ENCODE assay signal across 11 mouse cellular contexts in genomic region chr9:115023708-115024383, GRCm38 (mm10). TPM values are rescaled to one million over a fixed set of nuclear protein-coding genes. Genes with fewer than 3 reads are reported as not detected.
DNase-seq lines count a peak whose midpoint lies in the region; ATAC-seq lines count a peak whose summit lies in the region.
"Had no signal": no experiment of that assay in that cellular context is flagged by ENCODE, and none has a peak within 500 bp of the region (broad histone marks: within the 10 kb centered on the region; RNA-seq: fewer than 3 reads in every experiment).

No protein-coding gene starts in this region.

- peak; percentile 34 for DNase-seq in layer of hippocampus, adult 11-12 months (ENCODE audit: low spot score)
- no peak for DNase-seq in layer of hippocampus, adult 9-10 months (ENCODE audit: low spot score)
- peak; percentile 61 to 65 for DNase-seq in cerebellum, postnatal 25 days
- DNase-seq in left cerebral cortex, postnatal 36 days (ENCODE audit: low spot score in 2 of 2): peak; percentile 63 to 64
- DNase-seq in urinary bladder, adult 18-20 months (ENCODE audit: low spot score in 2 of 2): no peak
- DNase-seq in kidney, postnatal 25 days: no peak
- no peak for DNase-seq in ovary, postnatal 10 days (ENCODE audit: low spot score)
- DNase-seq: adrenal gland, adult 8-10 months had no signal

- H3K4me1 ChIP-seq in heart, embryonic 15.5 days (replicated peaks): peaks cover 22% of the 10 kb centered on the region

- WGBS in heart, embryonic 15.5 days: 42% methylated on average over 10 of the region's 10 CpGs

- no peaks in the 10 kb centered on the region for H3K9me3 ChIP-seq in heart, embryonic 15.5 days (replicated peaks)

- 0 out of 2 replicates have a peak overlapping the region, but pooled peaks have one; percentile 10 for H3K4me3 ChIP-seq in heart, embryonic 15.5 days

- H3K4me2 ChIP-seq in heart, embryonic 15.5 days: peak overlapping the region; percentile 50
- H3K4me2 ChIP-seq: hindbrain, embryonic 14.5 days had no signal

- intact Hi-C loops in left cerebral cortex, postnatal 36 days (cut with DNase I): no loop called here

- H3K27ac ChIP-seq in heart, embryonic 15.5 days: peak overlapping the region; percentile 63
- H3K27ac ChIP-seq: hindbrain, embryonic 14.5 days; macrophage had no signal

- no peaks in the 10 kb centered on the region for H3K36me3 ChIP-seq in heart, embryonic 15.5 days

- peak; percentile 55 for ATAC-seq in heart, embryonic 15.5 days (replicated peaks; ENCODE audit: insufficient number of reproducible peaks, insufficient read depth, low FRiP score, low read depth)

- H3K27me3 ChIP-seq in heart, embryonic 15.5 days: no peaks in the 10 kb centered on the region

- no peak overlapping the region for H3K9ac ChIP-seq in heart, embryonic 15.5 days
- H3K9ac ChIP-seq: hindbrain, embryonic 14.5 days had no signal

RNA-seq across cellular contexts. Expression of gene Rps27rt, which starts 41.3 kb away (rescaled TPM):
- polyA plus RNA-seq in heart, embryonic 15.5 days (2015; fragmentation: Nextera tagmentation; extraction: Ambion mirVana): 174 and 306 TPM in 2 replicates
- total RNA-seq in left cerebral cortex, postnatal 36 days (2021): 10 to 100 TPM; 19.0 to 20.9 TPM

RNA-seq across cellular contexts. Expression of gene Osbpl10, which starts 45.5 kb away (rescaled TPM):
- polyA plus RNA-seq in heart, embryonic 15.5 days (2015; fragmentation: Nextera tagmentation; extraction: Ambion mirVana): 1.3 and 4.8 TPM in 2 replicates
- 10 to 100 TPM; 52.5 to 54.0 TPM for total RNA-seq in left cerebral cortex, postnatal 36 days (2021)
- polyA plus RNA-seq: macrophage had no signal

Comparison
In these comparisons a context has a peak if more than half of its experiments do, and no peak if none do; other contexts are left out.
1. DNase-seq: peak in layer of hippocampus, adult 11-12 months (single experiment), cerebellum, postnatal 25 days (2 of 2) and left cerebral cortex, postnatal 36 days (2 of 2); none in layer of hippocampus, adult 9-10 months (single experiment), urinary bladder, adult 18-20 months (0 of 2), kidney, postnatal 25 days (0 of 2) and ovary, postnatal 10 days (single experiment).